Comparison of ENCODE assay signal across 9 mouse cellular contexts in genomic region chr5:72647958-72648595, GRCm38 (mm10). TPM values are rescaled to one million over a fixed set of nuclear protein-coding genes. Genes with fewer than 3 reads are reported as not detected.
DNase-seq lines count a peak whose midpoint lies in the region; ATAC-seq and TF ChIP-seq lines count a peak whose summit lies in the region.
"Had no signal": no experiment of that assay in that cellular context is flagged by ENCODE, and none has a peak within 500 bp of the region (broad histone marks: within the 10 kb centered on the region; RNA-seq: fewer than 3 reads in every experiment).

No protein-coding gene starts in this region.

- no peaks in the 10 kb centered on the region for H3K36me3 ChIP-seq in spleen, adult 2 months (ENCODE audit: control insufficient read depth, insufficient read depth, low read length)
- no peaks in the 10 kb centered on the region for H3K36me3 ChIP-seq in limb, embryonic 11.5 days (ENCODE audit: control insufficient read depth, insufficient read depth, low read length)
- H3K36me3 ChIP-seq in midbrain, postnatal 0 days (ENCODE audit: insufficient read depth, low read length) = no peaks in the 10 kb centered on the region

- WGBS in spleen, adult 2 months = 15% methylated on average over 18 of the region's 18 CpGs
- 6% methylated on average over 18 of the region's 18 CpGs for WGBS in limb, embryonic 11.5 days
- WGBS in midbrain, postnatal 0 days = 10% methylated on average over 18 of the region's 18 CpGs

- no peak overlapping the region for H3K9ac ChIP-seq in limb, embryonic 11.5 days (ENCODE audit: low read length)
- peak overlapping the region; percentile 46; the same call in 1 of the 2 replicates for H3K9ac ChIP-seq in midbrain, postnatal 0 days (replicated peaks; ENCODE audit: low read length, poor library complexity, severe bottlenecking)

- no peak for TF ChIP-seq POLR2A in spleen, adult 2 months (IDR thresholded peaks at IDR 0.05; ENCODE audit: low read depth, low read length)
- TF ChIP-seq POLR2A in embryonic fibroblast, embryonic 13.5 days (IDR thresholded peaks at IDR 0.05; ENCODE audit: low read depth, low read length) = no peak

- DNase-seq in spleen, adult 2 months (ENCODE audit: low read depth in 1 of 2, low spot score in 2 of 2) = no peak
- DNase-seq in spleen, postnatal 36 days (ENCODE audit: low spot score in 2 of 2) = no peak
- peak; percentile 38 for DNase-seq in limb, embryonic 11.5 days (ENCODE audit: low spot score)
- DNase-seq in midbrain, postnatal 0 days (ENCODE audit: low spot score) = no peak
- DNase-seq in adipocyte (ENCODE audit: low spot score) = no peak
- no peak for DNase-seq in cerebellum, adult 8-10 months
- DNase-seq in kidney, adult 8-10 months = no peak

- peak overlapping the region; percentile 89 for H3K4me2 ChIP-seq in limb, embryonic 11.5 days (ENCODE audit: low read depth, severe bottlenecking)
- peak overlapping the region; percentile 84 for H3K4me2 ChIP-seq in midbrain, postnatal 0 days (ENCODE audit: low read depth, low read length, poor library complexity, severe bottlenecking)

- TF ChIP-seq CTCF in spleen, adult 2 months (IDR thresholded peaks at IDR 0.05; ENCODE audit: extremely low read depth, insufficient read depth, insufficient read length, insufficient replicate concordance) = no peak
- TF ChIP-seq CTCF in embryonic fibroblast, embryonic 13.5 days (IDR thresholded peaks at IDR 0.05; ENCODE audit: borderline replicate concordance, insufficient read depth, low read length) = no peak
- no peak for TF ChIP-seq CTCF in midbrain, postnatal 0 days (IDR thresholded peaks at IDR 0.05)

- H3K27me3 ChIP-seq in spleen, adult 2 months (ENCODE audit: control insufficient read depth, insufficient read depth, low read length) = no peaks in the 10 kb centered on the region
- H3K27me3 ChIP-seq in limb, embryonic 11.5 days (ENCODE audit: control insufficient read depth, insufficient read depth, low read length) = peaks cover 6% of the 10 kb centered on the region; the same call in 1 of the 2 replicates
- peaks cover 13% of the 10 kb centered on the region; the same call in 1 of the 2 replicates for H3K27me3 ChIP-seq in midbrain, postnatal 0 days (ENCODE audit: insufficient read depth, low read length)

- H3K4me3 ChIP-seq in spleen, adult 2 months (ENCODE audit: extremely low read depth, insufficient read depth, insufficient read length) = peak overlapping the region; percentile 63
- peak overlapping the region; percentile 67 for H3K4me3 ChIP-seq in embryonic fibroblast, embryonic 13.5 days (ENCODE audit: insufficient read depth, low read length)
- peak overlapping the region; percentile 49 for H3K4me3 ChIP-seq in limb, embryonic 11.5 days (ENCODE audit: low read depth, low read length)
- peak overlapping the region; percentile 45 for H3K4me3 ChIP-seq in midbrain, postnatal 0 days (ENCODE audit: low read depth, low read length)

- H3K4me1 ChIP-seq in spleen, adult 2 months (ENCODE audit: control insufficient read depth, insufficient read depth, insufficient read length) = peaks cover 4% of the 10 kb centered on the region; the same call in 1 of the 2 replicates
- H3K4me1 ChIP-seq in embryonic fibroblast, embryonic 13.5 days (ENCODE audit: control insufficient read depth, insufficient read depth, low read length) = peaks cover 2% of the 10 kb centered on the region; the same call in 1 of the 2 replicates
- H3K4me1 ChIP-seq in limb, embryonic 11.5 days (ENCODE audit: control insufficient read depth, insufficient read depth, low read length) = no peaks in the 10 kb centered on the region
- H3K4me1 ChIP-seq in midbrain, postnatal 0 days (ENCODE audit: insufficient read depth, low read length) = no peaks in the 10 kb centered on the region

- H3K9me3 ChIP-seq in limb, embryonic 11.5 days (ENCODE audit: control insufficient read depth, low read length) = no peaks in the 10 kb centered on the region
- H3K9me3 ChIP-seq in midbrain, postnatal 0 days (ENCODE audit: low read length) = no peaks in the 10 kb centered on the region

- no peak overlapping the region for H3K27ac ChIP-seq in spleen, adult 2 months (ENCODE audit: insufficient read depth, low read length)
- H3K27ac ChIP-seq in embryonic fibroblast, embryonic 13.5 days (ENCODE audit: insufficient read depth, low read length) = peak overlapping the region; percentile 85; the same call in 1 of the 2 replicates
- no peak overlapping the region for H3K27ac ChIP-seq in limb, embryonic 11.5 days (replicated peaks; ENCODE audit: low read depth, low read length)
- no peak overlapping the region for H3K27ac ChIP-seq in midbrain, postnatal 0 days (ENCODE audit: low read depth, low read length)

- ATAC-seq in limb, embryonic 11.5 days (ENCODE audit: insufficient number of reproducible peaks, low FRiP score, low TSS enrichment, low read depth) = peak; percentile 52
- no peak for ATAC-seq in midbrain, postnatal 0 days (ENCODE audit: low FRiP score)

RNA-seq across cellular contexts. Expression of gene Nipal1, which starts 0.5 kb away (rescaled TPM):
- 0.11 and 0.26 TPM in 2 replicates for polyA plus RNA-seq in spleen, adult 2 months (2012; rRNA removed)
- polyA plus RNA-seq in embryonic fibroblast, embryonic 13.5 days (2011; ENCODE audit: insufficient read length, low read depth, missing spikeins) = 6.2 and 19.6 TPM in 2 replicates
- 0.21 and 0.41 TPM in 2 replicates for polyA plus RNA-seq in limb, embryonic 11.5 days (2014; fragmentation: Nextera tagmentation; extraction: Ambion mirVana)
- 0.24 and 0.55 TPM in 2 replicates for total RNA-seq in midbrain, postnatal 0 days (2014; rRNA removed)
- polyA plus RNA-seq in midbrain, postnatal 0 days (2015; fragmentation: Nextera tagmentation; extraction: Ambion mirVana) = 0.33 and 0.70 TPM in 2 replicates

RNA-seq across cellular contexts. Expression of gene Cnga1, which starts 4.0 kb away (rescaled TPM):
- polyA plus RNA-seq in spleen, adult 2 months (2012; rRNA removed) = 0.04 and 0.18 TPM in 2 replicates
- polyA plus RNA-seq in embryonic fibroblast, embryonic 13.5 days (2011; ENCODE audit: insufficient read length, low read depth, missing spikeins) = not detected in 2 replicates
- polyA plus RNA-seq in limb, embryonic 11.5 days (2014; fragmentation: Nextera tagmentation; extraction: Ambion mirVana) = not detected in 2 replicates
- not detected in 2 replicates for total RNA-seq in midbrain, postnatal 0 days (2014; rRNA removed)
- polyA plus RNA-seq in midbrain, postnatal 0 days (2015; fragmentation: Nextera tagmentation; extraction: Ambion mirVana) = 0.06 TPM in 1 of 2 replicates, not detected in the other
- polyA plus RNA-seq: gonadal fat pad, adult 2 months had no signal
